Mouse (Mus musculus) T-helper 2 cell (primary cell): Measurements from ENCODE around the gene Olfr1537.

Source experiments
- in situ Hi-C: fragments of 300-600 bp; cut with MboI, MseI; formaldehyde crosslinking; loops from one replicate; pipeline ENCODE4 v1.15.1; 2025; ENCODE audit warnings: high pct_unique_total_duplicates

The Olfr1537 gene

DNA sequence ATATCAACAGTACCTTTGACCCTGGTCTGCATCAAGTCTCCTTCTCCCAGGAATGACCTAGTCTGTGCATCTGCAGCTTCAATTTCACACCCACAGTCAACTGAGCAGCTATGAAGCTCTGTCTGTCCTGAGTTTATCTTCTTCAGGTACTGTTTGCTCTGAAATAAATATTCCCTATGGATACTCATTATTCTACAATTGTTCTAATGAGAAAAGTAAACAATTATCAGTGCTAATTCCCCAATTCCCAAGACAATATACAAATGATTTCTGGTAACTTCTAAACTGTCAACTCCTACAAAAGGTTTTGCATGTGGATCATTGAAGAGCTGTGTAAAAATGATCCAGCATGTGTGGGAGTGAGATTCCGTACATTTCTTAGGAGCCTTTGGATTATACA lies at the start of gene Olfr1537:
Olfr1537 (minus strand) TSS at position 101 of the 400 bp plus-strand sequence.
- in situ Hi-C loops: no loop called here

DNA sequence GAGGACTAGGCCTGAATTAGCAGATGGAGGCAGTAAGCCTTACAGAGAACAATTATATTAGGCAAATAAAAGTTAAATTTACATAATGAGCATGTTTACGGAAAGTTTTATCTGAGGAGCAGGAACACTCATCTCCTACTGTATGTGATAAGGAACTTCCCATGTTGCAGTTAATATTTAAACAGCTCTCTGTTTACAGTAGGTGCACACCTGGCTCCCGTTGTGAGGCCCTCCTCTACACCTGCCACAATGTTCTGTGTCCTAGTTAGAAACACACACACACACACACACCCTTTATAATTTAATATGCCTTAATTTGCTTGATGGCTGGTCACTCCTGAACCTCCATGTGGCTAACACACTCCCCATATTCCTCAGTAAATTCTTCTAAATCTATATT lies 37.3 kb upstream of the Olfr1537 start:
- in situ Hi-C loops: no loop called here

DNA sequence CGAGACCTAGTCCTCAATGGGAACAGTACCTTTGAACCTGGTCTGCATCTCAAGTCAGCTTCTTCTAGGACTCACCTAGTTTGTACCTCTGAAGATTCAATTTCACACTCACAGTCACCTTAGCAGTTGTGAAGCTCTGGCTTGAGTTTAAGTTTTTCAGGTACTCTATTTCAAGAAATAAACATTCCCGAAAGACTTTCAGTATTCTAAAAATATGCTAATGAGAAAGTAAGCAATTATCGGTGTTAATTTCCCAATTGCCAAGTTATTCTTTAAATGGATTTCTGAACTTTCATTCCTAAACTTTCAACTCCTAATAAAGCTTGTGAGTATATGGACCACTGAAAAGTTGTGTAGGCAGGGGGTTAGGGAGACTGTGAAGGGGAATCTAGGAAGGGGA lies 26.9 kb upstream of the Olfr1537 start, which contains the start of gene Olfr945:
Olfr945 (minus strand) TSS at position 101 of the 400 bp plus-strand sequence.
- in situ Hi-C loops: no loop called here

DNA sequence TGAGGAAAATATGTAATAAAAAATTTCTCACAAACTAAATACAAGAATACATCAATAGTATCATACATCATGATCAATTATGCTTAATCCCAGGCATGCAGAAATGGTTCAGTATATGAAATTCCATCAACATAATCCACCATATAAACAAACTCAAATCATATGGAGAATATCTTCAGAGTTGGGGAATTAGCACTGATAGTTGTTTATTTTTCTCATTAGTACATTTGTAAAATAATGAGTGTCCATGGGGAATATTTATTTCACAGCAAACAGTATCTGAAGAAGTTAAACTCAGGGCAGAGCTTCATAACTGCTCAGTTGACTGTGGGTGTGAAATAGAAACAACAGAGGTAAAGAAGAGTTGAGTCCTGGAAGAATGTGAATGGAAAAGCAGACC lies 48.2 kb downstream of the Olfr1537 start, which contains the start of gene Olfr944:
Olfr944 (plus strand) TSS at position 301 of the 400 bp plus-strand sequence.
- in situ Hi-C loops: no loop called here
